Mouse (Mus musculus) heart, adult 2 months (tissue): Measurements from ENCODE around the gene Ptprn2.

Source experiments
- CTCF ChIP-seq: fragments of 200-600 bp; IDR thresholded peaks from 2 replicates; pipeline ENCODE4 v1.8.1; 2022; ENCODE audit warnings: antibody characterized with exemption, mild to moderate bottlenecking, moderate library complexity
- EP300 ChIP-seq: fragments of 200-500 bp; IDR thresholded peaks from 2 replicates; pipeline ENCODE4 v1.6.1; 2011; ENCODE audit warnings: low read depth, low read length, control low read depth; ENCODE audit not compliant: insufficient read depth
- POLR2A ChIP-seq: fragments of 200-500 bp; IDR thresholded peaks from 2 replicates; pipeline ENCODE4 v1.6.1; 2011; ENCODE audit warnings: mild to moderate bottlenecking, low read depth, low read length, control low read depth; ENCODE audit not compliant: insufficient read depth

DNA sequence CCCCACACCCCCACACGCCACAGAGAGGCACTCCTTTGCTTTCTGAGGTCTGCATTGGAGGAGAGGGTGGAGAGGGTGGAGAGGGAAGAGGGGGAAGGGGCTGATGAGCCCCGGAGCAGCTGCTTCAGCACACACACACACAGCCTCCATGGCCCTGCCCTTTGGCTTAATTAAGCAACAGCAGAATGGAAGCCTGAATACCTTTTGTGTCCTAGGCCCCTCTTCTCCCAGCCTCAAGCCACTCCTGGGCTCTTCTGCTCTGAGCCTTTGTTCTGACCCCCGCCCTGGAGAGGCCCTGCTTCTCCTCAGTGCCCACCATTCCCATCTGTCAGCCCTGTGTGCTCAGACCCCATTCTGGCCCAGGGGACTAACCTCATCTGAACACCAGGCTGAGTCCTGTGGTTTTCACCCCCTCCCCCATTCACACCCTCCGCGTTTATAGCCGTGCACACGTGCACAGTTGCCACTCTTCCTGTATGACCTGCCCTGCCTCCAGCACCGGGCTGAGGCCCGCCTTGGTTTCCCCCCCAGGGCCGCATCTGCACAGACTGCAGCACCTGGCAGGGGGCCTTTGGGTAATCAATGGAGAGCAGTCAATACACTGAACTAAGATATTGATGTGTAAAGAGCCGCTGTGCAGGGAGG is 687.5 kb downstream of the Ptprn2 start:
- TF ChIP-seq CTCF (no peak), POLR2A (no peak), EP300 (no peak)
